Mouse (Mus musculus) CH12.LX (cell line): Measurements from ENCODE around the gene Kndc1. TPM values are rescaled to one million over a fixed set of nuclear protein-coding genes. Genes with fewer than 3 reads are reported as not detected.

Experiments used
- DNase-seq: peaks from one replicate; pipeline ENCODE4 v3.0.0-alpha.2; 2013; ENCODE audit errors: extremely low read depth
- H3K27ac ChIP-seq: 2 replicates; pipeline ENCODE4 v1.5.1; 2012; ENCODE audit warnings: low read depth, mild to moderate bottlenecking, control low read depth, moderate library complexity; ENCODE audit not compliant: insufficient read depth
- H3K27me3 ChIP-seq: replicated peaks from 2 replicates; pipeline ENCODE3; 2012; ENCODE audit warnings: inconsistent platforms
- H3K36me3 ChIP-seq, 2 experiments: replicated peaks in 1 of 2; 2 replicates each; pipeline versions ENCODE3 to v1.6.1; 2012; ENCODE audit warnings: inconsistent platforms in 1 of 2, low read length in 1 of 2, mild to moderate bottlenecking in 1 of 2, mixed read lengths in 1 of 2, moderate library complexity in 1 of 2; ENCODE audit not compliant: control insufficient read depth in 1 of 2, insufficient read depth in 1 of 2
- H3K4me1 ChIP-seq, 2 experiments: 2 replicates each; pipeline ENCODE4 v1.6.1; 2012; ENCODE audit warnings: inconsistent platforms in 1 of 2, moderate library complexity in 1 of 2; ENCODE audit not compliant: insufficient read depth in 2 of 2, control insufficient read depth in 1 of 2
- H3K4me2 ChIP-seq: 2 replicates; pipeline ENCODE4 v1.6.1; 2012; ENCODE audit warnings: low read depth, mild to moderate bottlenecking, control low read depth; ENCODE audit not compliant: poor library complexity, insufficient read depth, severe bottlenecking
- H3K4me3 ChIP-seq, 3 experiments: fragments of 150-350 bp in 1 of 3; sonication (generic) in 1 of 3; replicated peaks in 1 of 3; 2 replicates each; pipeline versions ENCODE3 to v1.5.1; 2011 to 2012; ENCODE audit warnings: low read depth in 2 of 3, low read length in 2 of 3, mild to moderate bottlenecking in 2 of 3, moderate library complexity in 2 of 3, control low read depth in 1 of 3, improper control_type of control experiment in 1 of 3, inconsistent platforms in 1 of 3, mixed read lengths in 1 of 3; ENCODE audit not compliant: poor library complexity in 1 of 3
- H3K79me2 ChIP-seq: replicated peaks from 2 replicates; pipeline ENCODE4 v1.6.1; 2012; ENCODE audit warnings: mild to moderate bottlenecking, moderate library complexity; ENCODE audit not compliant: control insufficient read depth, poor library complexity, insufficient read depth, severe bottlenecking; ENCODE audit errors: extremely low read depth
- H3K9ac ChIP-seq: 2 replicates; pipeline ENCODE4 v1.6.1; 2012; ENCODE audit warnings: low read depth, mild to moderate bottlenecking, control low read depth, moderate library complexity; ENCODE audit not compliant: insufficient read depth
- H3K9me3 ChIP-seq: replicated peaks from 2 replicates; pipeline ENCODE3; 2012; ENCODE audit warnings: low read length, inconsistent platforms, mixed read lengths
- CHD1 ChIP-seq: IDR thresholded peaks from 2 replicates; pipeline ENCODE4 v1.6.1; 2012; ENCODE audit warnings: low read depth, low read length, improper control_type of control experiment, inconsistent platforms
- CTCF ChIP-seq, 2 experiments: IDR thresholded peaks in 1 of 2; conservative IDR thresholded peaks in 1 of 2; 2 replicates each; pipeline ENCODE4 v1.5.1; 2011 to 2012; ENCODE audit warnings: low read depth in 2 of 2, low read length in 2 of 2, improper control_type of control experiment in 1 of 2, inconsistent platforms in 1 of 2, mild to moderate bottlenecking in 1 of 2, moderate library complexity in 1 of 2
- HCFC1 ChIP-seq: IDR thresholded peaks from 2 replicates; pipeline ENCODE4 v1.6.1; 2012; ENCODE audit warnings: low read depth, mild to moderate bottlenecking, inconsistent platforms, low read length, improper control_type of control experiment
- JUN ChIP-seq: IDR thresholded peaks from 2 replicates; pipeline ENCODE4 v1.6.1; 2011; ENCODE audit warnings: low read depth, mild to moderate bottlenecking, low read length, improper control_type of control experiment, moderate library complexity; ENCODE audit not compliant: insufficient read depth
- MAFK ChIP-seq: IDR thresholded peaks from 2 replicates; pipeline ENCODE4 v1.6.1; 2011; ENCODE audit warnings: low read length, improper control_type of control experiment; ENCODE audit not compliant: insufficient replicate concordance
- MYC ChIP-seq: IDR thresholded peaks from 2 replicates; pipeline ENCODE4 v1.6.1; 2011; ENCODE audit warnings: low read depth, mild to moderate bottlenecking, improper control_type of control experiment, low read length
- RAD21 ChIP-seq: IDR thresholded peaks from 2 replicates; pipeline ENCODE4 v1.6.1; 2011; ENCODE audit warnings: low read depth, mild to moderate bottlenecking, low read length, improper control_type of control experiment, moderate library complexity
- SMC3 ChIP-seq: IDR thresholded peaks from 2 replicates; pipeline ENCODE4 v1.6.1; 2011; ENCODE audit warnings: low read depth, low read length, improper control_type of control experiment
- TCF12 ChIP-seq: IDR thresholded peaks from 2 replicates; pipeline ENCODE4 v1.6.1; 2014; ENCODE audit warnings: low read depth, mild to moderate bottlenecking, inconsistent platforms, low read length, improper control_type of control experiment
- ZC3H11A ChIP-seq: IDR thresholded peaks from 2 replicates; pipeline ENCODE4 v1.6.1; 2012; ENCODE audit warnings: low read depth, mild to moderate bottlenecking, inconsistent platforms, low read length, improper control_type of control experiment
- ZMIZ1 ChIP-seq: IDR thresholded peaks from 2 replicates; pipeline ENCODE4 v1.6.1; 2012; ENCODE audit warnings: low read depth, mild to moderate bottlenecking, inconsistent platforms, low read length, improper control_type of control experiment
- dilution Hi-C: fragments of 300-500 bp; cut with MboI; formaldehyde crosslinking; loops from 2 replicates; pipeline ENCODE4 v1.14.3; 2020; ENCODE audit warnings: low sequenced_read_pairs; ENCODE audit not compliant: extremely low pct_unique_long_range_greater_than_20kb, extremely low pct_ligation_motif_present
- in situ Hi-C: fragments of 300-500 bp; cut with MboI; formaldehyde crosslinking; loops from 3 replicates; pipeline ENCODE4 v1.14.3; 2019; ENCODE audit warnings: low sequenced_read_pairs, low pct_ligation_motif_present, low pct_unique_long_range_greater_than_20kb, mixed read lengths
- polyA plus RNA-seq: library from polyadenylated mRNA; unstranded; fragments of >175 nt; gene quantifications from 2 replicates; pipeline ENCODE4 v1.2.1, GENCODE M21; 2012; ENCODE audit warnings: low read depth; ENCODE audit not compliant: insufficient read length
- total RNA-seq, 2 experiments: library from RNA; depleted of rRNA; stranded (reverse); fragments of 300-350 nt in 1 of 2; fragments of >200 nt in 1 of 2; gene quantifications; 2 replicates each; pipeline ENCODE4 v1.2.3; 2012 to 2014

The Kndc1 gene
- total and polyA plus RNA-seq, 3 experiments: 2.3 to 5.0 (median 4.0) TPM

DNA sequence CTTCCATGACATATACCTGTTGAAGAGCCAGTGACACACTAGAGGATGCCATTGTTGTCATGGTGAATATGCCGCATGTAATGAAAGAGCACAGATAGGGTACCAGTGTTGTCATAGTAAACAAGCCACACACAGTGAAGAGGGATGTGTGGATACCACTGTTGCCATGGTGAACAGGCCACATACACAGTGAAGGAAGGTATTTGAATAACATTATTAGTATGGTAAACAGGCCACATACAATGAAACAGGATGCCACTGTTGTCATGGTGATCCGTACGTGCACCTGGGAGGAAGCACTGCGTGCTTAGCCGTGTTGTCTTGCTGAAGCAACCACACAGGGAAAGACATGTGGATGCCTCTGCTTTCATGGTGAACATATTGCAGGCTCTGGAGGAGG is 23.5 kb upstream of the Kndc1 start:
- TF ChIP-seq CHD1: no peak
- TF ChIP-seq, all 38 proteins: peak for 0
- no peak overlapping the region for H3K4me2 ChIP-seq
- peaks cover 0 to 5% of the 10 kb centered on the region in 2 experiments; a peak in 2 of 4 replicates for H3K4me1 ChIP-seq
- peaks cover 19% of the 10 kb centered on the region for H3K27me3 ChIP-seq
- no peaks in the 10 kb centered on the region for H3K36me3 ChIP-seq
- dilution Hi-C loops: no loop called here
- no peak overlapping the region for H3K4me3 ChIP-seq
- no peak overlapping the region for H3K27ac ChIP-seq
- H3K79me2 ChIP-seq: no peaks in the 10 kb centered on the region
- in situ Hi-C loops: loop anchor here (10.0 kb wide), 1 partner anchor 256 kb away; no protein-coding TSS in a partner anchor
- DNase-seq: no peak
- no peaks in the 10 kb centered on the region for H3K9me3 ChIP-seq
- no peak overlapping the region for H3K9ac ChIP-seq

- no peaks in the 10 kb centered on the region for H3K9me3 ChIP-seq
- H3K27me3 ChIP-seq: peaks cover 18% of the 10 kb centered on the region
- H3K4me1 ChIP-seq: peaks cover 0 to 3% of the 10 kb centered on the region in 2 experiments; a peak in 1 of 4 replicates
- H3K4me2 ChIP-seq: no peak overlapping the region
- H3K9ac ChIP-seq: no peak overlapping the region
- dilution Hi-C loops: no loop called here
- in situ Hi-C loops: loop anchor here (10.0 to 25.0 kb wide), 2 partner anchors 262 to 390 kb away; no protein-coding TSS in a partner anchor
- H3K27ac ChIP-seq: no peak overlapping the region
- H3K36me3 ChIP-seq: no peaks in the 10 kb centered on the region
- DNase-seq: peak; percentile 38
- TF ChIP-seq CTCF (conservative IDR thresholded peaks at IDR 0.05 in 1 of 2, IDR thresholded peaks at IDR 0.05 in 1 of 2; ENCODE audit: low read depth in 2 of 2, low read length in 2 of 2): peak; percentile 24 to 90; a peak in 2 of 4 replicates
- peak; percentile 82 for TF ChIP-seq SMC3
- TF ChIP-seq CHD1: no peak
- peak; percentile 47 for TF ChIP-seq ZC3H11A
- no peak for TF ChIP-seq MAFK
- TF ChIP-seq ZMIZ1: no peak
- peak; percentile 83 for TF ChIP-seq RAD21
- TF ChIP-seq TCF12: no peak
- no peaks in the 10 kb centered on the region for H3K79me2 ChIP-seq
- no peak overlapping the region for H3K4me3 ChIP-seq
Measured at GRCm38 (mm10) chr7:139877167-139877792, 17.2 kb upstream of the Kndc1 start.

- TF ChIP-seq MYC (no peak), HCFC1 (no peak), JUN (no peak)
- dilution Hi-C loops: no loop called here
- Histone ChIP-seq H3K4me1 (peaks cover 0 to 3% of the 10 kb centered on the region in 2 experiments; a peak in 1 of 4 replicates), H3K4me3 (no peak overlapping the region), H3K9me3 (no peaks in the 10 kb centered on the region), H3K27ac (no peak overlapping the region), H3K9ac (no peak overlapping the region), H3K27me3 (peaks cover 20% of the 10 kb centered on the region), H3K79me2 (no peaks in the 10 kb centered on the region), H3K4me2 (no peak overlapping the region), H3K36me3 (no peaks in the 10 kb centered on the region)
- no peak for DNase-seq
- in situ Hi-C loops: loop anchor here (10.0 to 25.0 kb wide), 2 partner anchors 263 to 391 kb away; no protein-coding TSS in a partner anchor
Measured at GRCm38 (mm10) chr7:139878122-139878521, 16.4 kb upstream of the Kndc1 start.
